Mouse (Mus musculus) ES-CJ7 (cell line): ENCODE results near the gene Tmem176b.
A peak's percentile ranks its signal among the peaks of the same experiment; 100 is the strongest.
"Not testable (repeated sequence)": the region's sequence is repeated elsewhere in the genome, so short reads cannot be mapped to it uniquely, and the experiment has no call there.

Experiments
- DNase-seq: peaks from one replicate; pipeline ENCODE4 v3.0.0; 2011; ENCODE audit warnings: low read depth, low spot score

The Tmem176b gene

GRCm38 (mm10) chr6:48842111-48842842 lies 981 bp upstream of the Tmem176b start:
- DNase-seq = no peak

GRCm38 (mm10) chr6:48840371-48840969 lies 826 bp downstream of the Tmem176b start, which contains the start of gene Tmem176a:
TSS of gene Tmem176a (plus strand) at chr6:48840919.
- DNase-seq = no peak

GRCm38 (mm10) chr6:48838321-48839080 lies 2.8 kb downstream of the Tmem176b start:
- DNase-seq = no peak

GRCm38 (mm10) chr6:48837516-48837915 lies 3.8 kb downstream of the Tmem176b start:
- no peak for DNase-seq

GRCm38 (mm10) chr6:48836146-48836545 lies 5.2 kb downstream of the Tmem176b start:
- DNase-seq = no peak

GRCm38 (mm10) chr6:48835241-48835640 lies 6.1 kb downstream of the Tmem176b start:
- DNase-seq = no peak

GRCm38 (mm10) chr6:48833515-48833914 lies 7.8 kb downstream of the Tmem176b start:
- no peak for DNase-seq

GRCm38 (mm10) chr6:48832426-48832825 lies 8.9 kb downstream of the Tmem176b start:
- no peak for DNase-seq

- DNase-seq = no peak
These were observed 10.2 kb downstream of the Tmem176b start for GRCm38 (mm10) chr6:48831141-48831540.

- no peak for DNase-seq
These were observed 11.1 kb downstream of the Tmem176b start for GRCm38 (mm10) chr6:48830241-48830640.

- no peak for DNase-seq
These were observed 11.6 kb downstream of the Tmem176b start for GRCm38 (mm10) chr6:48829651-48830050.

- DNase-seq = no peak
These were observed 12.3 kb downstream of the Tmem176b start for GRCm38 (mm10) chr6:48828976-48829375.

GRCm38 (mm10) chr6:48825016-48825415 lies 16.3 kb downstream of the Tmem176b start:
- no peak for DNase-seq

GRCm38 (mm10) chr6:48821991-48822785 lies 19.1 kb downstream of the Tmem176b start:
- not testable (repeated sequence) for DNase-seq

GRCm38 (mm10) chr6:48817815-48818214 lies 23.5 kb downstream of the Tmem176b start:
- peak; percentile 77 for DNase-seq

GRCm38 (mm10) chr6:48815013-48815412 lies 26.3 kb downstream of the Tmem176b start:
- DNase-seq = peak; percentile 25

GRCm38 (mm10) chr6:48809494-48810219 lies 31.6 kb downstream of the Tmem176b start:
- DNase-seq = no peak

- DNase-seq = no peak
These were observed 34.5 kb downstream of the Tmem176b start for GRCm38 (mm10) chr6:48806746-48807145.

GRCm38 (mm10) chr6:48804346-48804745 lies 37.0 kb downstream of the Tmem176b start:
- no peak for DNase-seq

GRCm38 (mm10) chr6:48803406-48804051 lies 37.8 kb downstream of the Tmem176b start:
- DNase-seq = no peak
